Mouse (Mus musculus): ENCODE results near the gene Gstt3. TPM values are rescaled to one million over a fixed set of nuclear protein-coding genes. Genes with fewer than 3 reads are reported as not detected.

The Gstt3 gene
- polyA plus RNA-seq, 1 experiment from 2014 or later = 28.7 TPM

GRCm38 (mm10) chr10:75819882-75820281, 38.7 kb upstream of the Gstt3 start:
- WGBS = 89% methylated on average over 5 of the region's 5 CpGs
- Histone ChIP-seq H3K9me3 (ENCODE audit: control insufficient read depth, low read length) (no peaks in the 10 kb centered on the region), H3K4me2 (ENCODE audit: low read length) (no peak overlapping the region), H3K27ac (ENCODE audit: low read depth) (no peak overlapping the region), H3K4me3 (ENCODE audit: low read depth, low read length) (no peak overlapping the region), H3K4me1 (replicated peaks; ENCODE audit: control insufficient read depth, insufficient read depth, low read length) (no peaks in the 10 kb centered on the region), H3K27me3 (replicated peaks; ENCODE audit: control insufficient read depth, insufficient read depth, low read length) (no peaks in the 10 kb centered on the region), H3K36me3 (ENCODE audit: control insufficient read depth, insufficient read depth, low read length) (no peaks in the 10 kb centered on the region), H3K9ac (ENCODE audit: low read length) (no peak overlapping the region)
- DNase-seq (ENCODE audit: low spot score) (no peak), ATAC-seq (replicated peaks; ENCODE audit: low FRiP score, low TSS enrichment, low read depth) (no peak)

- Histone ChIP-seq H3K4me3 (ENCODE audit: low read depth, low read length) (no peak overlapping the region), H3K4me1 (replicated peaks; ENCODE audit: control insufficient read depth, insufficient read depth, low read length) (no peaks in the 10 kb centered on the region), H3K9ac (ENCODE audit: low read length) (no peak overlapping the region), H3K27me3 (replicated peaks; ENCODE audit: control insufficient read depth, insufficient read depth, low read length) (no peaks in the 10 kb centered on the region), H3K9me3 (ENCODE audit: control insufficient read depth, low read length) (no peaks in the 10 kb centered on the region), H3K4me2 (ENCODE audit: low read length) (no peak overlapping the region), H3K36me3 (ENCODE audit: control insufficient read depth, insufficient read depth, low read length) (no peaks in the 10 kb centered on the region), H3K27ac (ENCODE audit: low read depth) (no peak overlapping the region)
- ATAC-seq (replicated peaks; ENCODE audit: low FRiP score, low TSS enrichment, low read depth) (no peak), DNase-seq (ENCODE audit: low spot score) (no peak)
- WGBS = 59% methylated on average over 10 of the region's 10 CpGs
Observed at GRCm38 (mm10) chr10:75818641-75819040, 37.4 kb upstream of the Gstt3 start.

DNA sequence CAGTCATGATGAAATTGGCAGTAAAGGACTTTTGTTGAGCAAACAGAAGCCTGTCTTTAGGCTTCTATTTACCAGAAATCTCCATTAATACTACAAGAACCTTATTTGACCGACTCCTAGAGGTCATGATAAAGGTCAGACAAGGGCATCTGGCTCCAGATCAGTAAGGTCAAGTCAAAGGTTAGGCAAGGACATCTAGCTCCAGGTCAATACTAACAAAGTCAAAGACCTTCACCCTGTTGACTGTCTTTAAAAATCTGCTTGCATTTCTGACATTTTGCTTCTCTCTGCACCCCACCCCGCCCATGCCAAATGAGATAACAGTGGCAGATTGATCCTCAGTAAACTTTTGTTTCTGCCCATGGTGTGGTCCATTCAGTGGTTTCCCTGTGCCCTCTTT, 23.0 kb upstream of the Gstt3 start:
- Histone ChIP-seq H3K4me3 (ENCODE audit: low read depth, low read length) (no peak overlapping the region), H3K27me3 (replicated peaks; ENCODE audit: control insufficient read depth, insufficient read depth, low read length) (no peaks in the 10 kb centered on the region), H3K36me3 (ENCODE audit: control insufficient read depth, insufficient read depth, low read length) (no peaks in the 10 kb centered on the region), H3K27ac (ENCODE audit: low read depth) (no peak overlapping the region), H3K4me2 (ENCODE audit: low read length) (no peak overlapping the region), H3K9ac (ENCODE audit: low read length) (no peak overlapping the region), H3K4me1 (replicated peaks; ENCODE audit: control insufficient read depth, insufficient read depth, low read length) (no peaks in the 10 kb centered on the region), H3K9me3 (ENCODE audit: control insufficient read depth, low read length) (no peaks in the 10 kb centered on the region)
- DNase-seq (ENCODE audit: low spot score) = no peak
- WGBS = 53% methylated on average over 2 of the region's 2 CpGs
- ATAC-seq (replicated peaks; ENCODE audit: low FRiP score, low TSS enrichment, low read depth) = no peak

DNA sequence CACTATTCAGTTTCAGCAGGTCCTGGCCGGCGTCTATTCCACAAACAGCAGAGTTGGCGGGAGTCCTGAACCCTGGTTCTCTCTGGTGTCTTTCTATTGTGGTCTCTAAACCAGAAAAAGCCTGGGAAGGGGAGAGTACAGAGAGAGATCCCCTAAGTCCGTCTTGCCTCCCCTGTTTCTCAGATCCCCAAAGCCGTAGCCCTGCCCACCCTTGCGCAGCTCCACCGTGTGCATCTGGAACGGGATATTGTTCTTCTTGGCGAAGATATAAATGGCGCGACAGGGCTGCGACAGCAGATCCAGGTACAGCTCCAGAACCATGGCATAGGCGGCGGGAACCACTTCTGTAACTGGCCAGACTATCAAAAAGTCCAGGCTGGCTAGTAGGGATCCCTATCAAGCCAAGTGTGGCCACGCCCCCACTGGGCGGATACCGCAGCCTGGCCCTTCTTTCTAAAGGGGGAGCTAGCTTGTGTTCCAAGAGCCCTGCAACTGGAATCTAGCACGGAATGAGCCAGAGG, 17.0 kb upstream of the Gstt3 start, which contains the start of gene Gstt1:
TSS of gene Gstt1 (minus strand) at position 409 of the 521 bp plus-strand sequence.
- Histone ChIP-seq H3K9ac (ENCODE audit: low read length) (peak within 1 kb of the TSS; percentile 44), H3K4me2 (ENCODE audit: low read length) (peak within 1 kb of the TSS; percentile 85), H3K36me3 (ENCODE audit: control insufficient read depth, insufficient read depth, low read length) (no peaks in the 10 kb centered on the region), H3K27me3 (replicated peaks; ENCODE audit: control insufficient read depth, insufficient read depth, low read length) (no peaks in the 10 kb centered on the region), H3K27ac (ENCODE audit: low read depth) (0 out of 2 replicates have a peak within 1 kb of the TSS, but pooled peaks have one; percentile 14), H3K9me3 (ENCODE audit: control insufficient read depth, low read length) (no peaks in the 10 kb centered on the region), H3K4me3 (ENCODE audit: low read depth, low read length) (peak within 1 kb of the TSS; percentile 40), H3K4me1 (replicated peaks; ENCODE audit: control insufficient read depth, insufficient read depth, low read length) (peaks cover 15% of the 10 kb centered on the region)
- 4% methylated on average over 18 of the region's 18 CpGs for WGBS
- ATAC-seq (replicated peaks; ENCODE audit: low FRiP score, low TSS enrichment, low read depth) (no peak), DNase-seq (ENCODE audit: low spot score) (peak; percentile 72)

GRCm38 (mm10) chr10:75797619-75798175, 16.5 kb upstream of the Gstt3 start:
- no peaks in the 10 kb centered on the region for H3K9me3 ChIP-seq (ENCODE audit: control insufficient read depth, low read length)
- H3K36me3 ChIP-seq (ENCODE audit: control insufficient read depth, insufficient read depth, low read length) = no peaks in the 10 kb centered on the region
- peak overlapping the region; percentile 44 for H3K9ac ChIP-seq (ENCODE audit: low read length)
- peaks cover 15% of the 10 kb centered on the region for H3K4me1 ChIP-seq (replicated peaks; ENCODE audit: control insufficient read depth, insufficient read depth, low read length)
- 0 out of 2 replicates have a peak overlapping the region, but pooled peaks have one; percentile 14 for H3K27ac ChIP-seq (ENCODE audit: low read depth)
- ATAC-seq (replicated peaks; ENCODE audit: low FRiP score, low TSS enrichment, low read depth) (peak; percentile 46), DNase-seq (ENCODE audit: low spot score) (peak; percentile 69)
- peak overlapping the region; percentile 40 for H3K4me3 ChIP-seq (ENCODE audit: low read depth, low read length)
- peak overlapping the region; percentile 85 for H3K4me2 ChIP-seq (ENCODE audit: low read length)
- WGBS = 4% methylated on average over 12 of the region's 12 CpGs
- H3K27me3 ChIP-seq (replicated peaks; ENCODE audit: control insufficient read depth, insufficient read depth, low read length) = no peaks in the 10 kb centered on the region

- Histone ChIP-seq H3K9ac (ENCODE audit: low read length) (no peak overlapping the region), H3K4me3 (ENCODE audit: low read depth, low read length) (peak overlapping the region; percentile 40), H3K36me3 (ENCODE audit: control insufficient read depth, insufficient read depth, low read length) (no peaks in the 10 kb centered on the region), H3K27me3 (replicated peaks; ENCODE audit: control insufficient read depth, insufficient read depth, low read length) (no peaks in the 10 kb centered on the region), H3K27ac (ENCODE audit: low read depth) (no peak overlapping the region), H3K9me3 (ENCODE audit: control insufficient read depth, low read length) (no peaks in the 10 kb centered on the region), H3K4me2 (ENCODE audit: low read length) (peak overlapping the region; percentile 85), H3K4me1 (replicated peaks; ENCODE audit: control insufficient read depth, insufficient read depth, low read length) (peaks cover 15% of the 10 kb centered on the region)
- DNase-seq (ENCODE audit: low spot score) (no peak), ATAC-seq (replicated peaks; ENCODE audit: low FRiP score, low TSS enrichment, low read depth) (no peak)
- 47% methylated on average over 11 of the region's 11 CpGs for WGBS
Observed at GRCm38 (mm10) chr10:75796731-75797516, 15.7 kb upstream of the Gstt3 start.

DNA sequence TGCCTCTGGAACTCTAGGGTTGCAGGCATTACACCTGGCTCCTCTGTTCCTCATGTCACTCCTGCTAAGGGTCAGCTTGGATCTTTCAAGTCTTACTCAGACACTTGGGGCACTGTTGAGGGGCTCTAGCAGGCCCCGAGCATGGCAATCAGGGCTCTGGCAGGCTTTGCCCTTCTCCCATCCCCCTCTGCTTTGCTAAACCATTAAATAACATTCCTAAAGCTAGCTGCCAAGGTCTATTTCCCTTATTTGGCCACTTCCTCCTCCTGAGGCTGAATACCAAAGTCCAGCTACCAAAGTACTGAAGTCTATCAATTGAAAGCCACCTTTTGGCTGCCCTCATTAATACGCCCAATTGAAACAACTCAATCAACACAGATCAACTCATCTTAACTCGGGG, 13.7 kb upstream of the Gstt3 start:
- Histone ChIP-seq H3K4me1 (replicated peaks; ENCODE audit: control insufficient read depth, insufficient read depth, low read length) (peaks cover 15% of the 10 kb centered on the region), H3K4me3 (ENCODE audit: low read depth, low read length) (no peak overlapping the region), H3K4me2 (ENCODE audit: low read length) (no peak overlapping the region), H3K27me3 (replicated peaks; ENCODE audit: control insufficient read depth, insufficient read depth, low read length) (no peaks in the 10 kb centered on the region), H3K9me3 (ENCODE audit: control insufficient read depth, low read length) (no peaks in the 10 kb centered on the region), H3K36me3 (ENCODE audit: control insufficient read depth, insufficient read depth, low read length) (no peaks in the 10 kb centered on the region), H3K27ac (ENCODE audit: low read depth) (no peak overlapping the region), H3K9ac (ENCODE audit: low read length) (no peak overlapping the region)
- 28% methylated on average over 3 of the region's 3 CpGs for WGBS
- ATAC-seq (replicated peaks; ENCODE audit: low FRiP score, low TSS enrichment, low read depth) (0 out of 2 replicates have a peak, but pooled peaks have one; percentile 17), DNase-seq (ENCODE audit: low spot score) (peak; percentile 52)

GRCm38 (mm10) chr10:75790773-75791172, 9.6 kb upstream of the Gstt3 start:
- H3K4me1 ChIP-seq (replicated peaks; ENCODE audit: control insufficient read depth, insufficient read depth, low read length) = peaks cover 11% of the 10 kb centered on the region
- H3K27ac ChIP-seq (ENCODE audit: low read depth) = no peak overlapping the region
- 15% methylated on average over 7 of the region's 7 CpGs for WGBS
- H3K9ac ChIP-seq (ENCODE audit: low read length) = no peak overlapping the region
- no peaks in the 10 kb centered on the region for H3K36me3 ChIP-seq (ENCODE audit: control insufficient read depth, insufficient read depth, low read length)
- H3K4me2 ChIP-seq (ENCODE audit: low read length) = no peak overlapping the region
- ATAC-seq (replicated peaks; ENCODE audit: low FRiP score, low TSS enrichment, low read depth) = no peak
- H3K9me3 ChIP-seq (ENCODE audit: control insufficient read depth, low read length) = no peaks in the 10 kb centered on the region
- H3K27me3 ChIP-seq (replicated peaks; ENCODE audit: control insufficient read depth, insufficient read depth, low read length) = no peaks in the 10 kb centered on the region
- DNase-seq (ENCODE audit: low spot score) = peak; percentile 42
- no peak overlapping the region for H3K4me3 ChIP-seq (ENCODE audit: low read depth, low read length)
